Mouse (Mus musculus) testis, adult 2 months (tissue): ENCODE measurements around the gene Pgrmc2.

Experiments
- CTCF ChIP-seq: fragments of 200-500 bp; IDR thresholded peaks from 2 replicates; pipeline ENCODE4 v1.5.1; 2012; ENCODE audit warnings: low read depth, mild to moderate bottlenecking, inconsistent platforms, low read length, moderate library complexity; ENCODE audit not compliant: control insufficient read depth, insufficient read depth, insufficient replicate concordance
- POLR2A ChIP-seq: fragments of 200-500 bp; IDR thresholded peaks from 2 replicates; pipeline ENCODE4 v1.6.1; 2012; ENCODE audit warnings: low read depth, mild to moderate bottlenecking, inconsistent platforms, low read length, moderate library complexity; ENCODE audit not compliant: control insufficient read depth

DNA sequence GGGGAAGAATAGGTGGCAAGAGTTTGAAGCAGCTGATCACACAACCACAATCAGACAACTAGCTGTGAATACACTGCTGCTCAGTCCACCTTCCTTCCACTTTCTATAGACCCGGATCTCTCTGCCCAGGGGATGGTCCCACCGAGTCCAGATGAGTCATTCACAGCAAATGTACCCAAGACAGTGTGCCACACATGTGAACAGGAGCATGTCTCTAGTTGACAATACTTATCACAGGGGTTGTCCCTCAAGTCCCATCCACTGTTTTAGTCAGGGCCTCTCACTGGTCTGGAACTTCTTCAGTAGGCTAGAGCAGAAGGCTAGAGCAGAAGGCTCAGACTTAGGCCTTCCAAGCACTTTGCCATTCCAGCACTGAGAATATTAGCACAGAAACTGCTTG is 20.1 kb downstream of the Pgrmc2 start:
- TF ChIP-seq CTCF (no peak), POLR2A (no peak)
